Comparison of ENCODE assay signal across 8 mouse cellular contexts in the genomic region with DNA sequence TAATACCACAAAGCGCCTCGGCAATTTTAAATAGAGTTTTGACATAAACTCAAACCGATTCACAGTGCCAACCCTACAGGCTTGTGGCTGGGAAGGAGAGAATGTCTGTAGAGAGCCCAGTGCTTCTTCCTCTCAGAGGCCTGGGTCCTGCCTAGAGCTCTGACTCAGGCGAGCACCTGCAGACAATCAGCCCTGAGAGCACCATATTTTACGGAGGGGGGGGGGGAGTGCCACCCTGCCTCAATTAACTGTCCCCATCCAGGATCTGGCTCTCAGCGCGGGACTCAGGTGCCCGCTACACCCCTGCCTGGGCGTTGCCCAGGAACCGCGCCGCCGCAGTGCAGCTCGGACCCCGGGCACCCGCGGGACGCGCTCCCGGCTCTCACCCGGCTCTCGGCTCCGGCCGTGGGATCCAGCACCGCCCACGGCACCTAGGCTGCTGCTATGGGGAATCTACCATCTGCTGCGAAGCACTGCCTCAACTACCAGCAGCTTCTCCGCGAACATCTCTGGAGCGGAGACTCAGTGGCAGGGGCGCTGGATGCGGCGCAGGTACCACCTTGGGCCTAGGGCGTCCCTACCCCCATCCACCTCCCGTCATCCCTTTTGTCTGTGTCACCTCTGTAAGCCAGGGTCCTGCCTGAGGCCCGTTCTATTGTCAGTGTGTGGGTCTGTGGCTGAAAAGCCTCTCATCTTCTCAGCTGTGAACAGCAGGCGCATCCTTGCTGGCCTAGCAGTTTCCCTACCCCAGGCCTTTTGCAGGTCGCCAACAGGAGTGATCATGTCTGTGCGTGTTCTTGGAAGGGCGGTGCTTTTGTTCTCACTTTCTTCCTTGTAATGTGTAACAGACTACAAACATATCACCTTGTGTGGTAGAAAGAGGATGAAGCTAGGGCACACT. TPM values are rescaled to one million over a fixed set of nuclear protein-coding genes. Genes with fewer than 3 reads are reported as not detected.
A peak's percentile ranks its signal among the peaks of the same experiment; 100 is the strongest.
DNase-seq lines count a peak whose midpoint lies in the region; ATAC-seq and TF ChIP-seq lines count a peak whose summit lies in the region.

Gene Hmgcll1, plus strand, starts transcription at position 225 of the 901 bp plus-strand sequence.

- intact Hi-C loops in heart, postnatal 14 days (cut with DNase I), result no loop called here

- no peaks in the 10 kb centered on the region for H3K27me3 ChIP-seq in Patski
- H3K27me3 ChIP-seq in hindbrain, embryonic 15.5 days, result no peaks in the 10 kb centered on the region
- H3K27me3 ChIP-seq in limb, embryonic 10.5 days (ENCODE audit: low read depth, poor library complexity, severe bottlenecking), result no peaks in the 10 kb centered on the region
- H3K27me3 ChIP-seq in neural tube, embryonic 14.5 days (ENCODE audit: control insufficient read depth, insufficient read depth, low read length), result no peaks in the 10 kb centered on the region

- no peak for TF ChIP-seq CTCF in Patski (IDR thresholded peaks at IDR 0.05)

- peak; percentile 90 for DNase-seq in heart, adult 11 months
- DNase-seq in heart, postnatal 14 days, result no peak
- DNase-seq in Patski (ENCODE audit: low read depth, low spot score), result no peak
- peak; percentile 70 for DNase-seq in embryo, embryonic 11 days
- DNase-seq in limb, embryonic 10.5 days (ENCODE audit: low spot score), result peak; percentile 74

- CTCF ChIA-PET in Patski (lab: Charles Lee), result no interaction called here

- POLR2A ChIA-PET in Patski (lab: Charles Lee), result no interaction called here

- 3% methylated on average over 39 of the region's 40 CpGs for WGBS in hindbrain, embryonic 15.5 days
- 6% methylated on average over 40 of the region's 40 CpGs for WGBS in limb, embryonic 10.5 days
- WGBS in neural tube, embryonic 14.5 days, result 4% methylated on average over 39 of the region's 40 CpGs

- no peaks in the 10 kb centered on the region for H3K9me3 ChIP-seq in hindbrain, embryonic 15.5 days
- no peaks in the 10 kb centered on the region for H3K9me3 ChIP-seq in limb, embryonic 10.5 days (replicated peaks)
- H3K9me3 ChIP-seq in neural tube, embryonic 14.5 days (ENCODE audit: control insufficient read depth, low read length), result no peaks in the 10 kb centered on the region

- H3K4me1 ChIP-seq in hindbrain, embryonic 15.5 days (replicated peaks), result peaks cover 20% of the 10 kb centered on the region
- peaks cover 22% of the 10 kb centered on the region for H3K4me1 ChIP-seq in limb, embryonic 10.5 days
- H3K4me1 ChIP-seq in neural tube, embryonic 14.5 days (ENCODE audit: control insufficient read depth, insufficient read depth, low read length), result no peaks in the 10 kb centered on the region

- H3K27ac ChIP-seq in hindbrain, embryonic 15.5 days (replicated peaks), result peak within 1 kb of the TSS; percentile 87
- H3K27ac ChIP-seq in limb, embryonic 10.5 days, result peak within 1 kb of the TSS; percentile 91
- peak within 1 kb of the TSS; percentile 93 for H3K27ac ChIP-seq in neural tube, embryonic 14.5 days (ENCODE audit: low read depth, low read length)

- ATAC-seq in Patski, result peak; percentile 26
- peak; percentile 94 for ATAC-seq in hindbrain, embryonic 15.5 days (ENCODE audit: low FRiP score, low read depth)
- peak; percentile 93 for ATAC-seq in neural tube, embryonic 14.5 days (ENCODE audit: low read depth)
- ATAC-seq in erythroid progenitor cell, adult 5-6 weeks (replicated peaks; ENCODE audit: low FRiP score, poor library complexity, severe bottlenecking), result no peak

- H3K36me3 ChIP-seq in hindbrain, embryonic 15.5 days, result no peaks in the 10 kb centered on the region
- no peaks in the 10 kb centered on the region for H3K36me3 ChIP-seq in limb, embryonic 10.5 days
- H3K36me3 ChIP-seq in neural tube, embryonic 14.5 days (ENCODE audit: control insufficient read depth, insufficient read depth, low read length), result no peaks in the 10 kb centered on the region

- H3K4me2 ChIP-seq in hindbrain, embryonic 15.5 days, result peak within 1 kb of the TSS; percentile 96
- H3K4me2 ChIP-seq in neural tube, embryonic 14.5 days (ENCODE audit: low read depth, low read length), result peak within 1 kb of the TSS; percentile 83

- in situ Hi-C loops in Patski (cut with MboI; ENCODE audit: low pct_unique_long_range_greater_than_20kb), result no loop called here

- peak within 1 kb of the TSS; percentile 47 for H3K4me3 ChIP-seq in hindbrain, embryonic 15.5 days
- H3K4me3 ChIP-seq in limb, embryonic 10.5 days, result peak within 1 kb of the TSS; percentile 73
- H3K4me3 ChIP-seq in neural tube, embryonic 14.5 days (ENCODE audit: low read depth, low read length), result peak within 1 kb of the TSS; percentile 63

- peak within 1 kb of the TSS; percentile 62 for H3K9ac ChIP-seq in hindbrain, embryonic 15.5 days
- peak within 1 kb of the TSS; percentile 91 for H3K9ac ChIP-seq in neural tube, embryonic 14.5 days (replicated peaks; ENCODE audit: low read depth, low read length)

RNA-seq across cellular contexts. Expression of gene Hmgcll1, which starts in this region (rescaled TPM):
- under 1 TPM; 0.12 to 0.17 TPM for total RNA-seq in heart, postnatal 14 days (2021)
- 2.6 TPM for polyA plus RNA-seq in Patski (2021)
- polyA plus RNA-seq in hindbrain, embryonic 15.5 days (2015; fragmentation: Nextera tagmentation; extraction: Ambion mirVana), result 22.8 and 22.9 TPM in 2 replicates
- polyA plus RNA-seq in limb, embryonic 10.5 days (2016; fragmentation: Nextera tagmentation; extraction: Ambion mirVana), result 2.9 and 5.7 TPM in 2 replicates
- 27.5 and 29.9 TPM in 2 replicates for polyA plus RNA-seq in neural tube, embryonic 14.5 days (2014; fragmentation: Nextera tagmentation; extraction: Ambion mirVana)
- 1.1 TPM in 1 of 2 replicates, not detected in the other for total RNA-seq in erythroid progenitor cell, adult 5-6 weeks (2015; ENCODE audit: low replicate concordance)
- total RNA-seq in erythroid progenitor cell, adult 5-6 weeks (2017; ENCODE audit: low replicate concordance), result 0.53 and 1.2 TPM in 2 replicates

Comparison
In these comparisons a context has a peak if more than half of its experiments do, and no peak if none do; other contexts are left out.
1. DNase-seq: peak in heart, adult 11 months (single experiment), embryo, embryonic 11 days (single experiment) and limb, embryonic 10.5 days (single experiment); none in heart, postnatal 14 days (0 of 2) and Patski (single experiment).
2. Peak in every context shown above with its lines, with median percentiles within 50 percentile points of each other: H3K27ac ChIP-seq and H3K4me3 ChIP-seq.